Mouse (Mus musculus) adrenal gland, adult 18-20 months (tissue): ENCODE data around the gene 1700086D15Rik. TPM values are rescaled to one million over a fixed set of nuclear protein-coding genes. Genes with fewer than 3 reads are reported as not detected.

Source experiments
- DNase-seq, 2 experiments: peaks; one replicate each; pipeline ENCODE4 v3.0.0; 2021 to 2022; ENCODE audit warnings: low spot score in 2 of 2
- total RNA-seq, 2 experiments: library from RNA; stranded (reverse); gene quantifications; 1 replicate in 1 of 2; 2 replicates in 1 of 2; pipeline ENCODE4 v1.2.3; 2021

1700086D15Rik gene
- total RNA-seq, 2 experiments from 2014 or later = 0.64 TPM; not detected in 1

GRCm38 (mm10) chr11:65137145-65137652 lies 22.5 kb downstream of the 1700086D15Rik start:
- no peak for DNase-seq

GRCm38 (mm10) chr11:65135251-65135739 lies 24.4 kb downstream of the 1700086D15Rik start:
- no peak for DNase-seq

- no peak for DNase-seq
Measured at GRCm38 (mm10) chr11:65133661-65134060, 26.0 kb downstream of the 1700086D15Rik start.

GRCm38 (mm10) chr11:65129110-65129509 lies 30.6 kb downstream of the 1700086D15Rik start:
- no peak for DNase-seq

- peak in 1 of 2 experiments; percentile 29 for DNase-seq
Measured at GRCm38 (mm10) chr11:65128666-65129065, 31.0 kb downstream of the 1700086D15Rik start.

- no peak for DNase-seq
Measured at GRCm38 (mm10) chr11:65126566-65126965, 33.1 kb downstream of the 1700086D15Rik start.

GRCm38 (mm10) chr11:65124913-65125418 lies 34.7 kb downstream of the 1700086D15Rik start:
- peak in 1 of 2 experiments; percentile 9 for DNase-seq

GRCm38 (mm10) chr11:65120276-65120675 lies 39.4 kb downstream of the 1700086D15Rik start:
- DNase-seq = no peak

- DNase-seq = no peak
Measured at GRCm38 (mm10) chr11:65115811-65116210, 43.9 kb downstream of the 1700086D15Rik start.

- DNase-seq = no peak
Measured at GRCm38 (mm10) chr11:65112086-65112485, 47.6 kb downstream of the 1700086D15Rik start.

GRCm38 (mm10) chr11:65111651-65112050 lies 48.0 kb downstream of the 1700086D15Rik start:
- no peak for DNase-seq

GRCm38 (mm10) chr11:65110058-65110457 lies 49.6 kb downstream of the 1700086D15Rik start:
- DNase-seq = no peak

- no peak for DNase-seq
Measured at GRCm38 (mm10) chr11:65107734-65108171, 51.9 kb downstream of the 1700086D15Rik start.

- no peak for DNase-seq
Measured at GRCm38 (mm10) chr11:65107151-65107550, 52.5 kb downstream of the 1700086D15Rik start.

GRCm38 (mm10) chr11:65104076-65104475 lies 55.6 kb downstream of the 1700086D15Rik start:
- peak in 1 of 2 experiments; percentile 6 for DNase-seq

Other genes starting within 250 kb of the 1700086D15Rik start
- 10 to 100 TPM; 43.4 to 45.5 TPM for gene Elac2, start 180.9 kb downstream of the 1700086D15Rik start, total RNA-seq
- gene Arhgap44, start 3.1 kb upstream of the 1700086D15Rik start, total RNA-seq = 10 to 100 TPM in 1 of 2 experiments, 1 to 10 TPM in 1; 8.5 to 11.1 TPM
- under 1 TPM; 0.45 to 0.46 TPM for gene Myocd, start 110.1 kb upstream of the 1700086D15Rik start, total RNA-seq